Mouse (Mus musculus): ENCODE measurements around the gene Tmem191c.
A peak's percentile ranks its signal among the peaks of the same experiment; 100 is the strongest.

Gene Tmem191c

DNA sequence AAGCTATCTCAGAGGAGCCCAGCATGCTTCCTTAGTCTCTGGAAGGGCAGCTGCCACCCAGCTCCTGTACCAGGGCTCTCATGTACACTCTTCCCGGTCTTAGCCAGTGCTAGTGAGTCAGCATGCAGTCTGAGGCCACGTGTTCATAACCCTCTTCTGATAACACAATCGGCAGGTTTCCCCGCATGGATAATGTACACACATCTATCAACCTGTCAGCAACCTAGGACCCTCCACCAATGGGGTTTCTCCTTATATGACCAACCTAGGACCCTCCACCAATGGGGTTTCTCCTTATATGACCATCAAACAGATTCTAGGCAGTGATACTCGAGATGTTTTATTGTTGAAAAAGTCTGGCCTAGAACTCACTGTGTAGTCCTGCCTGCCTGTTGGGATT is 7.9 kb upstream of the Tmem191c start:
- DNase-seq: no peak

DNA sequence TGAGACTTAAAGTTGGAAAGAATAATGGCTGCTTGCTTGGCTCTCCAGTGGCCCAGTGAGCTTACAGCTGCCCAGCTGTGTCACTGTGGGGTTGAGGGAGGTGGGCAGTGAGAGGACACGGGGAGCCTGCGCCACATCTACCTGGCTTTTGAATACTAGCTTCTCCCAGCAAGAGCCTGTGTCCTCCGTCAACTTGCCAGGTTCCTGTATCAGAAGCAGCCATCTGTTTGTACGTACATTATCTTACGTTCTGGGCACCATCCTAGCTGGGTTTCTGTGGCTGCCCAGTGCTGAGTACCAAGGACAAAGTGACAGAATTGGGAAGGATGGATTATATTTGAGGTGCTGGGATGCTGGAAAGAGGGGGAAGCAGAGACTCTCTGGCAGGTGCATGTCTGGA is 6.0 kb upstream of the Tmem191c start:
- no peak for DNase-seq

DNA sequence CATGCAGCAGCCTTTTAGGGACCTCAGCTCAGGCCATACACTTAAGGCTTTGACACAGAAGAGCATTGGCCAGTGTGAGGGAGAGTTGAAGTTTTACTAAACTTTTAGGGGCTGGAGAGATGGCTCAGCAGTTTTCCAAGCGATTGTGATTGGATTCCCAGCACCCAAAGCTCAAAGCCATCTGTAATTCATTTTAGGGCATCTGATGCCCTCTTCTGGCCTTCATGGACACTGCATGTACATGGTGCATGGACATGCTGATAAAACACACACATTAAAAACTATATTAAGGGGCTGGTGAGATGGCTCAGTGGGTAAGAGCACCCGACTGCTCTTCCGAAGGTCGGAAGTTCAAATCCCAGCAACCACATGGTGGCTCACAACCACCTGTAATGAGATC is 4.8 kb upstream of the Tmem191c start:
- DNase-seq: peak; percentile 66 to 72

DNA sequence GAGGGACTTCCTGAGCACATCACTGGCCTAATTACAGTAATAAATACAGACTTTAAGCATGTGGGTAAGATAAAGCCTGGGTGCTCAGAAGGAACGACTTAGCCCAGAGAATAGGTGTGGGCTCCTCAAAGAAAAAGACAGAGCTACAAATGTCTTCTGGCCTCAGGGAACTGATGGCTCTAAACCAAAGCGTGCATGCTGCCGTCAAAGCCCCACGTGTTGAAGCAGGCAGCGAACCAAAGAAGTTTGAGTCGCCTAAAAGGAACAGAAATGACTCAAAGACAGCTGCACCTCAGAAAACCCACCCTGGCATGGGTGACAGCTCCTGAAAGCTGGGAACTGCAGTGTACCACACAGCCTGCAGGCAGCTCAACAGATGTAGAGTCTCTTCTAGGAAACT is 4.0 kb upstream of the Tmem191c start:
- DNase-seq: no peak

DNA sequence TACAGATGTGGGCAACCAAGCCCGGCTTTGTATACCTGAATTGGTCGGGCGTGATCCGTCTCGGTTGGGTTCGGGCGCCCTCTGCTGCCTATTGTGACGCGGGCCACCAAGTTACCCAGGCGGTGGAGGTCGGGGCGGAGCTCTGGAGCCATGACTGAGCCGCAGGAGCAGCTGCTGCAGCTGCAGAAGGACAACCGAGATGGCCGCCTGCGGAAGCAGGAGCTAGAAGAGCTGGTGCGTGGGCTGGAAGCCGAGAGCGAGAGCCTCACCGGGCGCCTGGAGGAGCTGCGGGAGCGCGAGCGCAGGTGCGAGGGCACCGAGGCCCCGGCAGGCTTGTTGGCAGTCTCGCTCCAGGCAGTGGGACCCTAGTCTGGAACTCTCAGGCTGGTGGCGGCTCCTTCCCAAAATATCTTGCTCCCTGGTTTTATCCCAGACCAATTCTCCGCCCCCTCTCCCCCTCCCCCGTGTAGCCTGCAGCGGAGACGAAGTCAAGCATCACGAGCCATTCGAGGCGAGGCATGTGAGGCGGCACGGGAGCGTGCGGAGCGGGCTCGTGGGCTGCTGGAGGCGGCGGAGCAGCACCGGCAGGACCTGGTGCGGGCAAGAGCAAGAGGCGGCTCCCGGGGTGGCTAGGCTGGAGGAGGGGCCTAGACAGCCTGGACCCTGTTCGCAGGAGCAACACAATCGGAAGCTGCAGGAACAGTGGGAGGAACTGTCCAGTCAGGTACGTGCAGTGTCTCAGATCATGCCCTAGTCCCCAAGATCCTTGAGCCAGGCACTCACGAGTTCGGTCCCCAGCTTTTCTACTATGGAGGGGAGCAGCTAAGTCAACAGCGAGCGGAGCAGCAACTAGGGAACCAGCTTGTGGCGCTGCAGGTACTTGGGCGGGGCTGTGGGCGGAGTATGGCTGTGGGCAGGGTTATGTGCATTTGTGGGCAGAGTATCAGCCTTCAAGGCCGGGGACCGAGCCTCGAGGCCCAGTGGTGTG is 581 bp downstream of the Tmem191c start:
- peak; percentile 94 to 96 for DNase-seq

DNA sequence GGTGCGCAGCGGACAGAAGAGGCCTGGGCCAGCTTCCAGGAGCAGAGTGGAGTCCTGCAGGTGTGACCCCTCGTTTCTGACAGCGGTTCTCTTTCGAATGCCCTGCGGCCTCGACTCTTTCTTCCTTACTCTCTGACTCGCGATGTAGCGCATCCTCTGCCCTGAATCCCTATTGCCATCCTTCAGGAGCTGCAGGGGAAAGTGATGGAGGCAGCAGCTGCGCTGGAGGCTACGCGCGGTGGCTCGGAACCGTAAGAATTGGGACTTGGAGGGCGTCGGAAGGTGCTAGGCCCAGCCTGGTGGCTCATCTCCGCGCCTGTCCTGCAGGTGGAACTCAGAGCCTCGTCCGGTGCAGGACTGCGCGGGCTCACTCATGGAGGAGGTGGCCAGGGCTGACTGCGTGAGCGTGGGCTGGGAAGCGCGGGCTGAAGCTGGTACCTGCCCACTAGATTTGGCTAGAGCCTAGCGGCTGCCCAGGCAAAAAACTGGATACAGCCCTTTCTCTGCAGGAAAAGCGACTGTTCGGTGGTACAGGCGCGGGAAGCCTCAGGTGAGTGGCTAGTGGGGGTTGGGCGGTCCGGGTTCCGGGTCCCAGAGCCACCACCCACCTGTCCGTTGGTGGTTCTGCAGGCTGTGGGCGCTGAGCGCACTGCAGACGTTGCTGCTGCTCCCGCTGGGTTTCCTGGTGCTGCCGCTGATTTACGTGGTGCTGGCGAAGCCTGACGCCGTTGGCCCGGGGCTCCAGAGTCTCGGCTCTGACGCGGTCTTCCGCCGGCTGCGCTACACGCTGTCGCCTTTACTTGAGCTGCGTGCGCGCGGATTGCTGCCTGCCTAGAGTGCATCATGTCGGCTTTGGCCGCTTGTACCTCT is 1.7 kb downstream of the Tmem191c start:
- peak; percentile 43 to 45 for DNase-seq

DNA sequence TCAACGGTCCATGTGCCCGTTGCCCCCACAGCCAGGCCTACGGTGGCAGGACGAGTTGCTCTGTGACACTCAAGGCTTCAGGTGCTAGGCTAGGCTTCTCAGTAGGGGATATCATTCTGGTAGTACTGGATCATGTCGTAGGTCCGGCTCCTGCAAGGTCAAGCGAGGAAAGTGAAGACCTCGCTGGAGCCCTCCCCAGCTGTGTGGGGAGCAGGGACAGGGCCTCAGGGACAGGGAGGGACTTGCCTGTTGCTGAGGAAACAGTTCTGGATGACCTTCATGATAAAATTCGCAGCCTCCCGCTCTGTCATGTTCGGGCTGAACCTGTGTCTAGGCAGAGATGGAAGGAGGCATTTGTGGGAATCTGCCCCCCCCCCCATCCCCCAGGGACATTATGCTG is 4.6 kb downstream of the Tmem191c start:
- no peak for DNase-seq

DNA sequence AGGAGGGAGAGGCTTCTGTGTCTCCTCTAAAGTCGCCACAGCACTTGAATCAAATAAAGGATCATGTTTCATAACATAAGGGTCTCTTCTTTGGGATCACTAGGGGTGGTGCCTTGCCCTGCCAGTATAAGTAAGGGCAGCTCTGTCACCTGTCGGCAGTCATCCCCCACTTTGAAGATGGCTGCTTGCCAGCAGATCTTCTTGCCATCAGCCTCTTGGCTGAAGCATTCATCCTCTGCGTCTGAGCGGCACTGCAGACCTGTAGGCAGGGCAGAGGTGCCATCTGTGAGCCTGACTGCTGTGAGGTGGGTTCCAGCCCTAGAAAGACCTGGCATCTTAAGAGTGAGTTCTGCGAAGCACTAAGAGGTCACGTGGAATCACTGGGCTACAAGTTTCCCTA is 7.3 kb downstream of the Tmem191c start:
- peak; percentile 41 to 56 for DNase-seq

DNA sequence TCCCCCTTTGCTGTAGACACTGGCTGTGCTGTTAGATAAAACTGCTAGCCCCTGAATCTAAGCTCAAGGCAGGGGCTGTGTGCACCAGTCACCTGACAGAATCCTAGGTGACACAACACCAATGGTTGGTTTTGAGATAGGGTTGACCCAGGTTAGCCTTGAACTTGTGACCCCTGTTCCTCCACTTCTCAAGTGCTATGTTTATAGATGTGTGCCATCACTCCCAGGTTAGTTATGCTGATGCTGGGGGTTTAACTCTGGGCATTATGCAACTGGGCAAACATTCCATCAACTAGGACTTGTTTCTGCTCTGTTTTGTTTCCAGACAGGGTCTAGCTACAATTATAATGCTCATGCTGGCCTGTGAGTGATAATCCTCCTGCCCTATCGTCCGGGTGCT is 11.2 kb downstream of the Tmem191c start:
- no peak for DNase-seq

DNA sequence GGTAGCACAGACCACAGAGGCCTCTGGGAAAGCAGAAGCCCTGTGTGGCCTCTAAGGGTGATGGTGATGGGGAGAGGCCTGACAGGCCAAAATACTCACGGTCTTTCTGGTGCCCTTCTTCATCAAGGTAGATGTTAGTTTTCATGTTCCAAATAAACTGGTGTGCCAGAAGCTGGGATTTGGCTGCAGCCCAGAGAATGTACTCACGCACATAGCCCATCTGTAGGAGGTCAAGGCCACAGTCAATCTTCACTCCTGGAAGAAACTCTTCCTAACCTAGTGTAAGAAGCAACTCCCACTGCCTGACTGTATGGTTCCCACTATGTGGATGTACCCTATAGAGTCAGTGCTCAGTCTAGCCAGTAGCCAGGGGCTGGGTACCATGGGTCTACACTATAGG is 15.1 kb downstream of the Tmem191c start:
- DNase-seq: no peak

DNA sequence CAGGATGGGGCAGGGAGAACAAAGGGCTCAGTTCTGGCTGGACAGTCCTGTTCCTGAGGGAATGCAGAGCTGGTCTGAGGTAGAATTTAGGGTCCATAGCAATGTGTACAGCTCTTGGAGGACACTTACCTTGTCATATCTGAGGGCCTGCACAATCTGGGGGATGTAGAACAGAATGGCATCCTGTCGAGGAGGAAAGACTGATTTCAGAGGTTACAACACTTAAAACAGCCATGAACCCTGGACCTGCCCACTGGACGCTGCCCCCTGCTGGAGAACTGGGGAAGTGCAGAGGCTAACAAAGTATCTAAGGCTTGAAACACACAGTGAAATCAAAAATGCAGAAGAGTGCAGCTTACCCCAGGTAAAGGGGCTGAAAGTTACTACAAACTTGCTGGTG is 16.9 kb downstream of the Tmem191c start:
- DNase-seq: peak; percentile 83 to 92

DNA sequence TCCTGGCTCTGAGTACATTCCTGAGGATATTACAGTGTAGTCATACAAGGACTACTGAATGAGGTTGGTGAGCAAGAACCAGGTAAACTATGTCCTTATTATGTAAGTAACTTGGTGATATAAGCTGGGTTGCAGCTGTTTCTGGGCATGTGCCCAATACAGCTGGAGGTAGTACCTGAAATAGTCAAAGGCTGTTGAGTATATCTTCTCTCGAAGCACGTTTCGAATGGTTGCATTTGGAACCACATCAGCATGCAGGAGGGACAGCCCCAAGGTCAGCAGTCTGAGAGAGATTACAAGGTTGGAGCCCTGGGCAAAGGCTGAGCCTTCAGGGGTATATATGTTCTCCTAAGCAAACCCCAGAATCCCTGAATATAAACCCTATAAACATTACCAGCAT is 24.9 kb downstream of the Tmem191c start:
- DNase-seq: no peak

DNA sequence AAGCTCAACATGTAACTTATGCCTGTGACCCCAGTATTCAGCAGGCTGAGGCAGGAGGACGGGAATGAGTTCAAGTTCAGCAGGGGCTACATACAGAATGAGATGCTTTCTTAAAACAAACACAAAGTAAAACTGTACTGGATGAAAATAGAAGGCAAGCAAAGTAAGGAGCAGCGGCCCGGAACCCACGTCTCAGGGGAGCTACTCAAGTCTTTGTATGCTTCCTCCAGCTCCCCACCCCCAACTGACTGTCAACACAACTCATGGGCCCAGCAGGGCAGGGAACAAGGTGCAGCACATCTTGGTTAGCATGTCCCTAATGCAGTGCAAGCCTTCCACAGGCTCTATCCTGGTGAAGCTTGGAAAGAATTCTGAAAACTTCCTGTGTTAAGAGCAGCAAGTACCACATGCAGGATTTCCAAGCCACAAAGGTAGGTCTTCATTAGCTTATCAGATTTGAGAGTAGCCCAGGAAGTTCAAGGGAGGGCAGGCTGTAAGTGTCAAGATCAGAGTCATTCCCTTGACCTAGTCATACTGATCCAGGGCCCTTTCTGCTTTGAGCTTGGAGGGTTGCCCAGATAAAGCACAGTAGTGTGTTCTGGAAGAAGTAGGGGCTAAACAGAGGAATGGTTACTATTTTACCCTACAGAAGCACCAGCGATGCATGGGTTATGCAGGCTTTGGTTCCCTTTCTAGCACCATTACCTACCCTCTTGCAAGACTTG is 27.8 kb downstream of the Tmem191c start:
- DNase-seq: no peak

DNA sequence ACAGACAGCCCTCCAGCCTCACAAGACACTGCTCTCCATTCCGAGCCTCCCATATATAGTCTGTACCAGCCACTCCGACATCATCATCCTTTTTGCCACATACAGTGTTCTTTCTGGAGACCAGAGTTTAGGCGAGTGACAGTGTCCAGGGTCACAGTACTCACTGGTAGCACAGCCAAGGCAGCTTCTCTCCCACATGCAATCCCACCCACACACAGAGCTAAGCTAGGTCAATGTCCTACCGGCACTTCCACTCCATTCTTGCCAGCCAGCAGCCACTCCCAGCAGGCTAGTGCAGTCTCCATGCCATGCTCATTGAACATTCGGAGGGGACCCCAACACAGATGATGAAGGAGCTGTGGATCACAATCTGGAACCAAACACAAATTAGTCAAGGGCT is 31.6 kb downstream of the Tmem191c start:
- no peak for DNase-seq

DNA sequence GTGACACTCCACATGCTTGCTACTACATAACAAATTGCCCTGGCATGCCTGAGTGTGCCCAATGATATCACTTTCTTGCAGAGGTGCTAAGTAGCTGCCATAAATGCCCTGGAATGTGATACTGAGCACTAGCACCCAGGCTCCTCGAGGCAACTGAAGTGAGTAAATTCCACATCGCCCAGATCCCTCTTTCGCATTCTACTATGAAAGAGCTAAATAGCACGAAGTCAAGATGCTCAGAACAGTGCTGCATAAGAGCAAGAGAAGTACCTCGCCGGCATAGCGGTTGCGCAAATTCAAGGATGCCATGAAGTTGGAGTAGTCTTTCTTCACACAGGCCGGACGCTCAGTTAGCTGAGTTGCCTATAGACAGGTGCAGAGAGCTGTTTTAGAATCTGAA is 33.2 kb downstream of the Tmem191c start:
- DNase-seq: no peak

DNA sequence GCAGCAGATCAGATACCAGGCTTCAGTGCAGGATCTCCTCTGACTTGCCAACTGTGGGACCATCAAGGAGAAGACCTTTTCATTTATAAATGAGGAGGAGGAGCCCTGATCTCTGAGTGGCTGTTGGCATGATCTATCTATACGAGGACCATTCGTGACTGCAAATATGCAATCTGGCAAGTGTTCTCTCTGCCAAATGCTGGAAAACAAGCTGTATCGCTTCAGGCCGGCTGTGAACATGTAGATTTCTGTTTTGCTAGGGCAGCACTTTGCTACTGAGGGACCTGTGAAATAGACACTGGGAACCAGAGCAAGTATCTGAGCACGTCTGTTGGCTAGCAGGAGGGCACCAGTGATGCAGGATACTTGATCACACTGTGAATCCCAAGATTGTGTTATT is 36.7 kb downstream of the Tmem191c start:
- no peak for DNase-seq

DNA sequence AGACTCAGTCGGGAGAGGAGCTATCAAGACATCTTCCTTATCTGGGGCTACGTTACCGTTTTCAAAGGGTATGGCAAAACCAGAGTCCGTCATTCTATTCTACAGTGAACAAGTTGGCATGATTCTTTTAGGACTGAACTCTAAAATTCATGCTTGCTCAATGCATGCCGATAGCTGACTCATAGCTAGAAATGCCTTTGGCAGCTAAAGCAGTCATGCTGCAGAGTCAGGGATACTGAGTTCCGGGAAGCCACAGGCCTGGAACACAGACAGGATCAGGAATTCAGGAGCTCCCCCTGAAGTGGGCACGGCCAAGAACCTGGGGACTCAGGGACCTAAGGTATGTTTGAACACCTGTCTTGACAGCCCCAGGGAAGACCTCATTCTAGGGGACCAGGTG is 40.7 kb downstream of the Tmem191c start:
- DNase-seq: no peak

DNA sequence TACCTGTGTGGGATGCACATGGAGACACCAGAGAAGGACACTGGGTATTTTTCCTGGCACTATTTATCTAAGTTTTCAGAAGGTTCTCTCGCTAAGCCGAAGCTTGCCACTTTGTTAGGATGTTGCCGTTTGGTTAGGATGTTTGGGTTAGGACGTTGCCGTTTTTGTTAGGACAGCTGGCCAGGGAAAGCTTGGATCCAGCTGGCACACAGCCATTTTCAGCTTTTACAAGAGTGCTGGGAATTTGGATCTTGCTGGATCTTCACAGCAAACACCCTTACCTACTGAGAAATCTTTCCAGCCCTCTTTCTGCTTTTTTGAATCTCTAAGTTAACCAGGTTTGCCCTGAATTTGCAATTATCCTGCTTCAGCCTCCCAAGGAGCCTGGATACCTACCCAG is 45.6 kb downstream of the Tmem191c start:
- peak; percentile 13 to 24 for DNase-seq

DNA sequence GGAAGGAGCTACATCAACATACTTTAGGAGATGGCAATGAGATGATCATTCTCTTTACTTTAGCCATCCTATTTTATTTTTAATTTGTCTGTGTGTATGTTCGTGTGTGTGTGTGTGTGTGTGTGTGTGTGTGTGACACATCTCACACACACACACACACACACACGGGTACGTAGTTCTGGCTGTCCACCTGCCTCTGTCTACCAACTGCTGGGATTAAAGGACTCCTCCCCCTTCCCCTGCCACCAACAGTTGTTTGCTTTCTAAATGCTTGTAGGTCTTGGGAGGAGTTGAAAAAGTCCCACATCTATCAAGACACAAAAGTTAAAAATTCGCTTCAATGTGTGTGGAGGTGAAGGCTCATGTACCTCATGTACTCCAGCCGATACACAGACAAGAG is 48.9 kb downstream of the Tmem191c start:
- no peak for DNase-seq

DNA sequence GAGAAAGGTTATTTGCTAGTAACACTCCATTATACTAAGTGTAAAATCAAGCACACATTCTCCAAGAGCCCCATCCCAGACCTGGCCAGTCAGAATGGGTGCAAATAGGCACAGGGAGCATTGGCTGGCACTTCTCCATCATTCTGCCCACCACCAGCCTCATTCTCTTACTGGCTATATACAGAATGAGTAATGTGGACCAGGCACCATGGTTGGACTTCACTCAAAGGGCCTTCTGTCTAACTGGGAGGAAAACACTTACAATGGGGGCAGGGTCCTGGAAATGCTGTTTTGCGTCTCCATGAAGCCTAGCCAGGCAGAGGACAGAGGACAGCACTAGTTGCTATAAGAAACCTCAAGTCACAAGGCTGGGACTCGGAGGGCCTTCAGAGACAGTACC is 50.2 kb downstream of the Tmem191c start:
- no peak for DNase-seq

DNA sequence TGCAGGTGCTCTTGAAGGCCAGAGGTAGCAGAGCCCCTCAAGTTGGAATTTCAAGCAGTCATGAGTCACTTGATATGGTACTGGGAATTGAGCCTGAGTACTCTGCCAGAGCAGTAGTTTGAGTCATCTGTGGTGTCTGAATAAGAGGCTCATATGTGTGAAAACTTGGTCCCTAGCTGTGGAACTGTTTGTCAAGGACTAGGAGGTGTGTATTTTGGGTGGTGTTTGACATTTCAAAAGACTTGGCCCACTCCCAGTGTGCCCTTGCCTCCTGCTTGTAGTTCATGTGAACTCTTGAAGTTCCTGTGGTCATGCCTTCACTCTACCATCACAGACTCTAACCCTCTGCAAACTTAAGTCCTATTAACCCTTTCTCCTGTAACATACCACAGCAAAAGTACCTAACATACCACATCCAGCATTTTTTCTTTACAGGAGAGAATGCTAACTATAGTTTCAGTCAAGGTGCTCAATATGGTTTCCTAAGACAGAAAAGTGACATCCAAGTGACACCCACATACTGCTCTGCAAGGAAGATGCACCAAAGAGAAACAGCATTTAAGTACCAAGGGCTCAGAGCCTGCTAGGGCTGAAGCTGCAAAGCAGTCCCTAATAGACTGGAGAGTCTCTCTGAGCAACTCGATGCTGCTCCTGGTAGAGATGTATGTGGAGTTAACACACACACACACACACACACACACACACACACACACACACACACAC is 54.1 kb downstream of the Tmem191c start:
- DNase-seq: no peak

DNA sequence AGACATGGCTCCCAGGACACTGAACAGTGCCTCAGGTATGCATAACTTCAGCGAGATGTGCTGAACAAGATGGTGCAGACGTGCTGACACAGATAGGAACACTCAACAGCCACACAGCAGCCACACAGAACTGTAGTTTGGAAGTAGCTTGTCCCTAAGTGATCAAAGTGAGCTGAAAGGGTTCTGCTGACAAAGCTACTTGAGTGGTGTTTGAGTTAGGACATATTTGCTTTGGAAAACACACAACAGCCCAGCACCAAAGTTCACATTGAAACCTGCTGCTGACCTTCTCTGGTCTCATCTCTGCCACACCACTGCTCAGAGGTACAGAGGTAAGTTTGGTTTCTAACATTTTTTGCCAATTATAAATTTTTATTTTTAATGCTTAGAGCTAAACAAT is 55.2 kb downstream of the Tmem191c start, which contains the start of gene Serpind1:
Serpind1 (plus strand) TSS at position 256 of the 400 bp plus-strand sequence.
- DNase-seq: no peak

Data from cerebellum, postnatal 14 days (tissue).